Mouse (Mus musculus) frontal cortex, postnatal 25 days (tissue): Measurements from ENCODE around the gene Bmpr1a.
"Not testable (repeated sequence)": the region's sequence is repeated elsewhere in the genome, so short reads cannot be mapped to it uniquely, and the experiment has no call there.

Experiments used
- DNase-seq, 2 experiments: peaks; one replicate each; pipeline ENCODE4 v3.0.0; 2022; ENCODE audit warnings: low spot score in 2 of 2

Gene Bmpr1a

GRCm38 (mm10) chr14:34449807-34450206 is 53.3 kb downstream of the Bmpr1a start:
- no peak for DNase-seq

GRCm38 (mm10) chr14:34448398-34448797 is 54.7 kb downstream of the Bmpr1a start:
- DNase-seq: no peak

- no peak for DNase-seq
Observed at GRCm38 (mm10) chr14:34447659-34448058, 55.5 kb downstream of the Bmpr1a start.

- no peak for DNase-seq
Observed at GRCm38 (mm10) chr14:34446624-34447023, 56.5 kb downstream of the Bmpr1a start.

GRCm38 (mm10) chr14:34445348-34445747 is 57.8 kb downstream of the Bmpr1a start:
- no peak for DNase-seq

- DNase-seq: no peak
Observed at GRCm38 (mm10) chr14:34444924-34445323, 58.2 kb downstream of the Bmpr1a start.

- no peak for DNase-seq
Observed at GRCm38 (mm10) chr14:34444368-34444767, 58.8 kb downstream of the Bmpr1a start.

GRCm38 (mm10) chr14:34442531-34442930 is 60.6 kb downstream of the Bmpr1a start:
- DNase-seq: no peak

GRCm38 (mm10) chr14:34440526-34441066 is 62.5 kb downstream of the Bmpr1a start:
- DNase-seq: no peak

- no peak for DNase-seq
Observed at GRCm38 (mm10) chr14:34429069-34429468, 74.1 kb downstream of the Bmpr1a start.

GRCm38 (mm10) chr14:34428274-34428673 is 74.9 kb downstream of the Bmpr1a start:
- no peak for DNase-seq

GRCm38 (mm10) chr14:34421078-34421477 is 82.1 kb downstream of the Bmpr1a start:
- no peak for DNase-seq

GRCm38 (mm10) chr14:34417501-34417900 is 85.6 kb downstream of the Bmpr1a start:
- DNase-seq: no peak

- DNase-seq: not testable (repeated sequence)
Observed at GRCm38 (mm10) chr14:34416946-34417345, 86.2 kb downstream of the Bmpr1a start.

GRCm38 (mm10) chr14:34412164-34412896 is 90.8 kb downstream of the Bmpr1a start:
- no peak for DNase-seq

- no peak for DNase-seq
Observed at GRCm38 (mm10) chr14:34410716-34411115, 92.4 kb downstream of the Bmpr1a start.

- no peak for DNase-seq
Observed at GRCm38 (mm10) chr14:34403424-34403823, 99.7 kb downstream of the Bmpr1a start.

GRCm38 (mm10) chr14:34402871-34403270 is 100.3 kb downstream of the Bmpr1a start:
- DNase-seq: no peak

GRCm38 (mm10) chr14:34401135-34401534 is 102.0 kb downstream of the Bmpr1a start:
- peak; percentile 61 to 71 for DNase-seq

- no peak for DNase-seq
Observed at GRCm38 (mm10) chr14:34400021-34400420, 103.1 kb downstream of the Bmpr1a start.

- DNase-seq: no peak
Observed at GRCm38 (mm10) chr14:34399301-34399700, 103.8 kb downstream of the Bmpr1a start.

- DNase-seq: no peak
Observed at GRCm38 (mm10) chr14:34398901-34399300, 104.2 kb downstream of the Bmpr1a start.

- DNase-seq: no peak
Observed at GRCm38 (mm10) chr14:34397871-34398270, 105.3 kb downstream of the Bmpr1a start.

GRCm38 (mm10) chr14:34393295-34393694 is 109.8 kb downstream of the Bmpr1a start:
- no peak for DNase-seq
